In genomic region chr1:143702141-143702740, GRCm38 (mm10) we compare ENCODE assay signal across 8 mouse cellular contexts. TPM values are rescaled to one million over a fixed set of nuclear protein-coding genes. Genes with fewer than 3 reads are reported as not detected.
DNase-seq lines count a peak whose midpoint lies in the region; ATAC-seq and TF ChIP-seq lines count a peak whose summit lies in the region.

No protein-coding gene starts in this region.

- H3K79me2 ChIP-seq in MEL (ENCODE audit: control insufficient read depth, insufficient read depth, low read length, poor library complexity): peaks cover 39% of the 10 kb centered on the region

- H3K4me2 ChIP-seq in heart, postnatal 0 days (ENCODE audit: low read depth, low read length): peak overlapping the region; percentile 77
- H3K4me2 ChIP-seq in limb, embryonic 13.5 days (replicated peaks): peak overlapping the region; percentile 74
- H3K4me2 ChIP-seq in midbrain, postnatal 0 days (ENCODE audit: low read depth, low read length, poor library complexity, severe bottlenecking): peak overlapping the region; percentile 83

- H3K27ac ChIP-seq in MEL (ENCODE audit: control insufficient read depth, low read depth, low read length): peak overlapping the region; percentile 78
- peak overlapping the region; percentile 93 for H3K27ac ChIP-seq in heart, postnatal 0 days (ENCODE audit: low read depth)
- peak overlapping the region; percentile 90 for H3K27ac ChIP-seq in limb, embryonic 13.5 days
- peak overlapping the region; percentile 92 for H3K27ac ChIP-seq in midbrain, postnatal 0 days (ENCODE audit: low read depth, low read length)

- peak; percentile 49 for DNase-seq in layer of hippocampus, adult 11-12 months (ENCODE audit: low spot score)
- DNase-seq in layer of hippocampus, adult 9-10 months (ENCODE audit: low spot score): no peak
- DNase-seq in MEL (ENCODE audit: low read depth, low spot score): peak; percentile 68
- peak; percentile 63 for DNase-seq in embryo, embryonic 10.5 days (ENCODE audit: low spot score)
- DNase-seq in heart, postnatal 0 days (ENCODE audit: low spot score): peak; percentile 44
- peak; percentile 25 for DNase-seq in midbrain, postnatal 0 days (ENCODE audit: low spot score)
- no peak for DNase-seq in ovary, postnatal 36 days (ENCODE audit: low spot score)

- TF ChIP-seq CTCF in MEL (IDR thresholded peaks at IDR 0.05 in 2 of 3, conservative IDR thresholded peaks at IDR 0.05 in 1 of 3; ENCODE audit: control insufficient read depth in 1 of 3, insufficient read depth in 1 of 3, low read depth in 2 of 3, low read length in 3 of 3, poor library complexity in 1 of 3, severe bottlenecking in 1 of 3): no peak; a peak in 1 of 6 replicates
- no peak for TF ChIP-seq CTCF in heart, postnatal 0 days (IDR thresholded peaks at IDR 0.05; ENCODE audit: low read depth)
- TF ChIP-seq CTCF in midbrain, postnatal 0 days (IDR thresholded peaks at IDR 0.05): no peak

- under 1% methylated on average over 31 of the region's 48 CpGs for WGBS in heart, postnatal 0 days
- WGBS in limb, embryonic 13.5 days: under 1% methylated on average over 42 of the region's 48 CpGs
- 1% methylated on average over 37 of the region's 48 CpGs for WGBS in midbrain, postnatal 0 days

- TF ChIP-seq EP300 in MEL (IDR thresholded peaks at IDR 0.05; ENCODE audit: low read depth in 1 of 2, low read length in 2 of 2): peak in 1 of 2 experiments; percentile 9; a peak in 1 of 4 replicates
- TF ChIP-seq EP300 in heart, postnatal 0 days (IDR thresholded peaks at IDR 0.05; ENCODE audit: low read depth): no peak

- no peaks in the 10 kb centered on the region for H3K27me3 ChIP-seq in MEL (ENCODE audit: control insufficient read depth in 1 of 2, insufficient read depth in 2 of 2, low read length in 2 of 2)
- H3K27me3 ChIP-seq in heart, postnatal 0 days (ENCODE audit: control insufficient read depth, insufficient read depth, low read length): no peaks in the 10 kb centered on the region
- no peaks in the 10 kb centered on the region for H3K27me3 ChIP-seq in limb, embryonic 13.5 days
- H3K27me3 ChIP-seq in midbrain, postnatal 0 days (ENCODE audit: insufficient read depth, low read length): no peaks in the 10 kb centered on the region

- H3K36me3 ChIP-seq in MEL (ENCODE audit: control insufficient read depth in 1 of 2, insufficient read depth in 2 of 2, low read length in 2 of 2): peaks cover 14 to 15% of the 10 kb centered on the region in 2 experiments
- peaks cover 10% of the 10 kb centered on the region; the same call in 1 of the 2 replicates for H3K36me3 ChIP-seq in heart, postnatal 0 days (replicated peaks; ENCODE audit: control insufficient read depth, insufficient read depth, low read length)
- H3K36me3 ChIP-seq in limb, embryonic 13.5 days: peaks cover 11% of the 10 kb centered on the region
- H3K36me3 ChIP-seq in midbrain, postnatal 0 days (ENCODE audit: insufficient read depth, low read length): no peaks in the 10 kb centered on the region

- peaks cover under 1 to 4% of the 10 kb centered on the region in 2 experiments; a peak in 1 of 4 replicates for H3K4me1 ChIP-seq in MEL (ENCODE audit: control insufficient read depth in 1 of 2, insufficient read depth in 2 of 2, low read length in 2 of 2)
- H3K4me1 ChIP-seq in heart, postnatal 0 days (ENCODE audit: control insufficient read depth, insufficient read depth): peaks cover 15% of the 10 kb centered on the region; the same call in 1 of the 2 replicates
- peaks cover 13% of the 10 kb centered on the region for H3K4me1 ChIP-seq in limb, embryonic 13.5 days
- peaks cover 3% of the 10 kb centered on the region; the same call in 1 of the 2 replicates for H3K4me1 ChIP-seq in midbrain, postnatal 0 days (ENCODE audit: insufficient read depth, low read length)

- peak overlapping the region; percentile 93 for H3K9ac ChIP-seq in MEL (ENCODE audit: control insufficient read depth, low read depth, low read length, poor library complexity, severe bottlenecking)
- H3K9ac ChIP-seq in heart, postnatal 0 days (replicated peaks; ENCODE audit: low read depth, low read length): peak overlapping the region; percentile 85
- peak overlapping the region; percentile 94 for H3K9ac ChIP-seq in limb, embryonic 13.5 days
- peak overlapping the region; percentile 91 for H3K9ac ChIP-seq in midbrain, postnatal 0 days (replicated peaks; ENCODE audit: low read length, poor library complexity, severe bottlenecking)

- TF ChIP-seq RAD21 in MEL (IDR thresholded peaks at IDR 0.05; ENCODE audit: low read depth, low read length): no peak

- H3K9me3 ChIP-seq in MEL (replicated peaks; ENCODE audit: insufficient read depth, low read length): no peaks in the 10 kb centered on the region
- H3K9me3 ChIP-seq in heart, postnatal 0 days (replicated peaks; ENCODE audit: control insufficient read depth, low read length): no peaks in the 10 kb centered on the region
- no peaks in the 10 kb centered on the region for H3K9me3 ChIP-seq in limb, embryonic 13.5 days
- H3K9me3 ChIP-seq in midbrain, postnatal 0 days (ENCODE audit: low read length): no peaks in the 10 kb centered on the region

- no peak; a peak in 1 of 4 replicates for TF ChIP-seq POLR2A in MEL (IDR thresholded peaks at IDR 0.05; ENCODE audit: control insufficient read depth in 1 of 2, insufficient read depth in 1 of 2, low read depth in 1 of 2, low read length in 2 of 2, poor library complexity in 1 of 2)

- ATAC-seq in heart, postnatal 0 days (ENCODE audit: insufficient read depth, low read depth): peak; percentile 63
- peak; percentile 77 for ATAC-seq in limb, embryonic 13.5 days (ENCODE audit: low FRiP score, low read depth)
- peak; percentile 78 for ATAC-seq in midbrain, postnatal 0 days (ENCODE audit: low FRiP score)

- H3K4me3 ChIP-seq in MEL (ENCODE audit: control insufficient read depth in 1 of 2, insufficient read depth in 1 of 2, low read depth in 2 of 2, low read length in 2 of 2): peak overlapping the region; percentile 84 to 97
- peak overlapping the region; percentile 84 for H3K4me3 ChIP-seq in heart, postnatal 0 days (ENCODE audit: low read depth, low read length)
- peak overlapping the region; percentile 85 for H3K4me3 ChIP-seq in limb, embryonic 13.5 days
- H3K4me3 ChIP-seq in midbrain, postnatal 0 days (ENCODE audit: low read depth, low read length): peak overlapping the region; percentile 91

TF ChIP-seq in MEL, 35 proteins besides CTCF, POLR2A, EP300 and RAD21:
- TF ChIP-seq TAL1 (IDR thresholded peaks at IDR 0.05; ENCODE audit: low read length): no peak
- peak; percentile 56; the same call in 1 of the 2 replicates for TF ChIP-seq MXI1 (IDR thresholded peaks at IDR 0.05; ENCODE audit: low read depth, low read length)
- no peak for TF ChIP-seq JUND (IDR thresholded peaks at IDR 0.05; ENCODE audit: low read depth, low read length)
- 0 out of 2 replicates have a peak, but pooled peaks have one; percentile 5 for TF ChIP-seq ZNF384 (IDR thresholded peaks at IDR 0.05; ENCODE audit: low read depth, low read length)
- peak; percentile 71 for TF ChIP-seq SIN3A (IDR thresholded peaks at IDR 0.05; ENCODE audit: low read length)
- TF ChIP-seq USF2 (IDR thresholded peaks at IDR 0.05; ENCODE audit: borderline replicate concordance in 1 of 2, insufficient read depth in 1 of 2, low read depth in 1 of 2, low read length in 2 of 2): no peak
- peak; percentile 54; the same call in 1 of the 2 replicates for TF ChIP-seq TBP (IDR thresholded peaks at IDR 0.05; ENCODE audit: low read depth, low read length)
- 0 out of 2 replicates have a peak, but pooled peaks have one; percentile 47 for TF ChIP-seq UBTF (IDR thresholded peaks at IDR 0.05; ENCODE audit: borderline replicate concordance, insufficient read depth, low read depth, low read length)
- TF ChIP-seq NELFE (IDR thresholded peaks at IDR 0.05; ENCODE audit: low read depth, low read length): no peak
- no peak for TF ChIP-seq ZMIZ1 (IDR thresholded peaks at IDR 0.05; ENCODE audit: low read depth, low read length)
TF ChIP-seq in MEL: peak in this region for 5.

RNA-seq across cellular contexts. Expression of gene Cdc73, which starts 0.5 kb away (rescaled TPM):
- total RNA-seq in MEL (2012; rRNA removed): 11.6 and 13.6 TPM in 2 replicates
- 10 to 100 TPM; 55.2 to 65.8 TPM for polyA plus RNA-seq in MEL (2012; ENCODE audit: insufficient read depth in 1 of 2, insufficient read length in 2 of 2, low read depth in 1 of 2, low replicate concordance in 2 of 2, missing spikeins in 1 of 2)
- 4.3 and 9.9 TPM in 2 replicates for total RNA-seq in heart, postnatal 0 days (2014; rRNA removed; ENCODE audit: low replicate concordance)
- 9.9 and 10.7 TPM in 2 replicates for polyA plus RNA-seq in heart, postnatal 0 days (2015; fragmentation: Nextera tagmentation; extraction: Ambion mirVana)
- 25.5 and 27.3 TPM in 2 replicates for polyA plus RNA-seq in limb, embryonic 13.5 days (2015; fragmentation: Nextera tagmentation; extraction: Ambion mirVana)
- 7.8 and 11.6 TPM in 2 replicates for total RNA-seq in midbrain, postnatal 0 days (2014; rRNA removed)
- polyA plus RNA-seq in midbrain, postnatal 0 days (2015; fragmentation: Nextera tagmentation; extraction: Ambion mirVana): 8.3 and 11.5 TPM in 2 replicates

RNA-seq across cellular contexts. Expression of gene Glrx2, which starts 13.9 kb away (rescaled TPM):
- total RNA-seq in MEL (2012; rRNA removed): 23.4 and 25.3 TPM in 2 replicates
- polyA plus RNA-seq in MEL (2012; ENCODE audit: insufficient read depth in 1 of 2, insufficient read length in 2 of 2, low read depth in 1 of 2, low replicate concordance in 2 of 2, missing spikeins in 1 of 2): 10 to 100 TPM in 1 of 2 experiments, not detected in 1; 61.6 TPM
- total RNA-seq in heart, postnatal 0 days (2014; rRNA removed; ENCODE audit: low replicate concordance): 5.8 and 9.8 TPM in 2 replicates
- 123 and 128 TPM in 2 replicates for polyA plus RNA-seq in heart, postnatal 0 days (2015; fragmentation: Nextera tagmentation; extraction: Ambion mirVana)
- 103 and 118 TPM in 2 replicates for polyA plus RNA-seq in limb, embryonic 13.5 days (2015; fragmentation: Nextera tagmentation; extraction: Ambion mirVana)
- total RNA-seq in midbrain, postnatal 0 days (2014; rRNA removed): 31.4 and 40.8 TPM in 2 replicates
- polyA plus RNA-seq in midbrain, postnatal 0 days (2015; fragmentation: Nextera tagmentation; extraction: Ambion mirVana): 98.0 and 113 TPM in 2 replicates

Comparison
In these comparisons a context has a peak if more than half of its experiments do, and no peak if none do; other contexts are left out.
1. DNase-seq: peak in layer of hippocampus, adult 11-12 months (single experiment), MEL (single experiment), embryo, embryonic 10.5 days (single experiment), heart, postnatal 0 days (single experiment) and midbrain, postnatal 0 days (single experiment); none in layer of hippocampus, adult 9-10 months (single experiment) and ovary, postnatal 36 days (single experiment).
2. Peak in every context shown above with its lines, with median percentiles within 50 percentile points of each other: H3K27ac ChIP-seq, H3K4me3 ChIP-seq, H3K9ac ChIP-seq, ATAC-seq and H3K4me2 ChIP-seq.